Mouse (Mus musculus) forebrain, embryonic 15.5 days (tissue): ENCODE data around the gene Haus5. TPM values are rescaled to one million over a fixed set of nuclear protein-coding genes. Genes with fewer than 3 reads are reported as not detected.

Experiments used
- polyA plus RNA-seq: library from polyadenylated mRNA; unstranded; fragments of >200 nt; fragmentation: Nextera tagmentation; extraction: Ambion mirVana; gene quantifications from 2 replicates; pipeline ENCODE4 v1.2.1, GENCODE M21; 2015

Gene Haus5
- polyA plus RNA-seq, 1 experiment from 2014 or later: 36.2 TPM

Other genes with a start within 250 kb of the Haus5 start
- gene Hcst, start 245.1 kb downstream of the Haus5 start, polyA plus RNA-seq: not detected in 2 replicates
- gene Nfkbid, start 243.3 kb downstream of the Haus5 start, polyA plus RNA-seq: 1.9 TPM in 2 replicates
- gene Aplp1, start 219.5 kb downstream of the Haus5 start, polyA plus RNA-seq: 544 and 608 TPM in 2 replicates
- gene Kirrel2, start 207.3 kb downstream of the Haus5 start, polyA plus RNA-seq: 0.20 and 0.47 TPM in 2 replicates
- gene Nphs1, start 206.7 kb downstream of the Haus5 start, polyA plus RNA-seq: 0.23 TPM in 1 of 2 replicates, not detected in the other
- gene Prodh2, start 171.4 kb downstream of the Haus5 start, polyA plus RNA-seq: not detected in 2 replicates
- 115 and 121 TPM in 2 replicates for gene Arhgap33, start 129.9 kb downstream of the Haus5 start, polyA plus RNA-seq
- 9.3 and 10.4 TPM in 2 replicates for gene Hspb6, start 112.8 kb downstream of the Haus5 start, polyA plus RNA-seq
- gene Proser3, start 112.7 kb downstream of the Haus5 start, polyA plus RNA-seq: 12.3 and 13.9 TPM in 2 replicates
- 58.9 and 63.3 TPM in 2 replicates for gene Lin37, start 105.2 kb downstream of the Haus5 start, polyA plus RNA-seq
- gene U2af1l4, start 101.7 kb downstream of the Haus5 start, polyA plus RNA-seq: 118 and 122 TPM in 2 replicates
- 21.7 and 22.7 TPM in 2 replicates for gene Gm49396, start 101.7 kb downstream of the Haus5 start, polyA plus RNA-seq
- 131 and 138 TPM in 2 replicates for gene Psenen, start 101.4 kb downstream of the Haus5 start, polyA plus RNA-seq
- 6.3 and 6.6 TPM in 2 replicates for gene Igflr1, start 99.6 kb downstream of the Haus5 start, polyA plus RNA-seq
- gene Kmt2b, start 76.3 kb downstream of the Haus5 start, polyA plus RNA-seq: 10.4 and 12.0 TPM in 2 replicates
- gene Zbtb32, start 66.1 kb downstream of the Haus5 start, polyA plus RNA-seq: 0.33 and 0.50 TPM in 2 replicates
- 0.11 and 0.47 TPM in 2 replicates for gene Upk1a, start 52.1 kb downstream of the Haus5 start, polyA plus RNA-seq
- gene Cox6b1, start 38.8 kb downstream of the Haus5 start, polyA plus RNA-seq: 899 and 915 TPM in 2 replicates
- not detected in 2 replicates for gene Etv2, start 29.1 kb downstream of the Haus5 start, polyA plus RNA-seq
- gene Rbm42, start 14.7 kb downstream of the Haus5 start, polyA plus RNA-seq: 167 and 169 TPM in 2 replicates
- gene Pmis2, start 6.6 kb upstream of the Haus5 start, polyA plus RNA-seq: not detected in 2 replicates
- gene 2200002J24Rik, start 33.9 kb upstream of the Haus5 start, polyA plus RNA-seq: not detected in 2 replicates
- gene Atp4a, start 47.2 kb upstream of the Haus5 start, polyA plus RNA-seq: 1.1 and 1.9 TPM in 2 replicates
- 197 and 199 TPM in 2 replicates for gene Tmem147, start 64.5 kb upstream of the Haus5 start, polyA plus RNA-seq
- gene Gapdhs, start 78.7 kb upstream of the Haus5 start, polyA plus RNA-seq: 1.1 TPM in 2 replicates
- gene Sbsn, start 86.5 kb upstream of the Haus5 start, polyA plus RNA-seq: 1.6 and 2.0 TPM in 2 replicates
- 0.26 and 0.74 TPM in 2 replicates for gene Dmkn, start 98.8 kb upstream of the Haus5 start, polyA plus RNA-seq
- gene Krtdap, start 122.9 kb upstream of the Haus5 start, polyA plus RNA-seq: 1.3 TPM in 1 of 2 replicates, not detected in the other
- gene Ffar2, start 158.8 kb upstream of the Haus5 start, polyA plus RNA-seq: 0.17 and 0.24 TPM in 2 replicates
- gene Ffar3, start 191.2 kb upstream of the Haus5 start, polyA plus RNA-seq: not detected in 2 replicates
- not detected in 2 replicates for gene Ffar1, start 196.6 kb upstream of the Haus5 start, polyA plus RNA-seq
- gene Cd22, start 215.3 kb upstream of the Haus5 start, polyA plus RNA-seq: not detected in 2 replicates
- 0.77 and 1.0 TPM in 2 replicates for gene Mag, start 249.9 kb upstream of the Haus5 start, polyA plus RNA-seq